Mouse (Mus musculus): ENCODE data around the gene Vezt. TPM values are rescaled to one million over a fixed set of nuclear protein-coding genes. Genes with fewer than 3 reads are reported as not detected.
A peak's percentile ranks its signal among the peaks of the same experiment; 100 is the strongest.

Gene Vezt
- 10 to 100 TPM; 78.5 to 94.9 TPM for total RNA-seq (2021)
- long read RNA-seq, full-length matches to known transcripts, result 13 of 24 reads
- long read RNA-seq, partial matches to known transcripts, result 1 of 24 reads
- long read RNA-seq, other reads (novel, unspliced or antisense), result 10 of 24 reads

- DNase-seq (ENCODE audit: low spot score in 2 of 2), result peak; percentile 99
Measured at GRCm38 (mm10) chr10:94035658-94036374, at the start of gene Vezt, which contains the start of gene Fgd6. TSS of gene Vezt (minus strand) at chr10:94035817. TSS of gene Fgd6 (plus strand) at chr10:94036001.

DNA sequence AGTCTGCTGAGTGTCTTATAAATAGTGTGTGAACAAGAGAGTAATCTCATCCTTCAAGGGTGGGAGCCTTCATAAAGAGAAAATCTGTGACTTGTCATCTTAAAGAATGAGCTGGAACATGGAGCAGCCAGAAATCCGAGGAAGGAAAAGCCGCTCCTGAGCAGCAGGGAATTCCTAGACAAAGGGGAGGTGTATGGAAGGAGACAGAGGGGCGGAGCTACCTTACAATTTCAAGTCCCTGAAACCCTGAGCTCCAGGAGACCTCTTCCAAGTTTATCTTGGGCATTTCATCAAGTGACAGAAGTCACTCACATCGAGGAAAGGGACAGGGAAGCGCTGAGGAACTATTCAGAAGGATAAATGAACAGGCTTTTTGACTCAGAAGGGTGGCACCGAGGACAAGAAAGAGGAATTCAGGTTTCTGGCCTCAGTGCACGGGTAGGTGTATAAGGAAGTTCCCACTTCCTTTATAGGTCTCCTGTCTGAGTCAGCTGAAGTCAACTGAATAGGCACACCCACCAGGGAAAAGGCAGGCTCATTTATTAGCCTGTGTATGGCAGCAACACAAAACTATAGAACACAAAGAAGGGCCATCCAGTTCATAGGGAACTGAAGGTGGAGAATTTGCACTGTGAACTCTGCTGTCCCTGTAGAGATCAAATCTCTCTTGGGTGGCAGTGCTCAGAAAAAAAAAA is 46.6 kb upstream of the Vezt start:
- DNase-seq (ENCODE audit: low spot score in 2 of 2), result no peak

DNA sequence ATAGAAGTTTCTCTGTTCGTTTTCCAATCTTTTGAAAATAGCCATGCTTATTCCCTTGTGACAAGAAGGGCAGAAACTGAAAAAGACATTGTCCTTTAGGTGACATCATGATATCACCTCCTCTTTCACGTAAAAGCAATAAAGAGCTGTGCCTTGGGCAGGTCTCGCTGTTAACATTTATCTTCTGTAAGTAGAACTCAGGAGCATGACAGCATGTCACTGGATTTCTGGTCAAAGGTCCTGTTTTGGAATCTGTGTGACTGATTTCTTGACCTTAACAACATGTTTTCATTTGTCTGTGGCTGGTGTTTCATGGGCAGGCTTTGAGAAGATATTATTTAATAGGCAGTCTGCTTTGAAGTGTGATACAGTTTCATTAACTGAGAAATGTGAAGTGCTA is 45.1 kb upstream of the Vezt start:
- no peak for DNase-seq (ENCODE audit: low spot score in 2 of 2)

DNA sequence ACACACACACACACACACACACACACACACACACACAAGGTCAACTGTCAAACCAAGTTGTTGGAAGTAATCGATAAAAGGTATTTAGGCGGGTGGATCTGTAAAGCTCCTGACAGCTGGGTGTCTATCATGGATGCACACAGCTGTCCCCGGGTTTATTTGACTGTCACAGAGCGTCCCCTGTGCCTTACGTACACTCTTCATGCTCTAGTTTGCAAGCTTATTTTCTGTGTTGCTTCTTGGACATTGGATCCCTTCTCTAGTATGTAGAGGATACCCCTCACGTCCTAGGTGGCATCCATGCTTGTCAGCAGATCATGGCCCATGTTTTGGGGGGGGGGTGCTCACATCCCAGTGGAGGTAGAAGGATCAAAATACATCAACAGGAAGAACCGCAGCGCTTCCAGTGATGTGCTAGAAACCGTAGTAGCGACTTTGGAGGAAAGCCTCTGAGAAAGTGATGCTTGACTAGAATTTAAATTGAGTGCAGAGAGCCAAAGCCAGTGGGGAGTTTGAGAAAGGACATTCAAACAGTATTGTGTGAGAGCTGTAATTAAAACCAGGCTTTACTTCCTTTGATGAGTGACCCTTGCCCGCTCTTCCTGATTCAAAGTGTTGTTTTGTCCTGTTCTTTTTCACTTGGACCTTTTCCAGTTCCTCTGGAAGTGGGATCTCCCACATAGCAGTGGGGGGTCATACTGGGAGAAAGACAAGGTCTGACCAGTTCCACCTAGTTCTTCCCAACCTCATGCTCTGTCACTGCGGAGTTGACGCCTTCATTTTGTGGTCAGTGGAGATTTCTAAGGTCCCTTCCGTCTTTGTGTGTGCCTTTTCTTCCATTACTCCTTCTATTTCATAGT is 41.6 kb upstream of the Vezt start:
- no peak for DNase-seq (ENCODE audit: low spot score in 2 of 2)

DNA sequence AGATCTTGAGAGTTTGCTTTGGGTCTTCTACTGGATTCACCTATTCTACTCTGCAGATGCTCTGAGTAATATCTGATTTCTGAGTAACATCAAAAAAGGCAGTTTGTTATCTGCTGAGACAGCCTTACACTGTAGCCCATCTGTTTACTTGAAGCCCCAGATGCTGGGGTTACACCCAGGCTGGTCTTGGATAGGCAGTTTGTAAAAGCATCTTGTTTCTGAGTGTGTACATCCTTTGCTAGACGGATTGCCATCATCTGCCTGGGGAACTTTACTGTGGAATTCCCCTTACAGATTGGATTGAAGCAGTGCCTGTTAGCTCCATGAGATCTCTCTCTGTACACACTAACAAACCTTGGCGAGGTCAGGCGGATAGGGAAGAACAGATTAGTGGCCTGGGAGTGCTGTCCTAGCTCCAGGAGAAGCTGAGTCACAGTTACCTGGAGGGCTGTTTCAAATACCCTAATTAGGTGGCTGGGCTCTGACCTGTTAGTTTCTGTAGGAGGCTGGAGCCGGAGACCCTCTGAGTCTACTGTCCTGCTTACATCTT is 37.4 kb upstream of the Vezt start:
- no peak for DNase-seq (ENCODE audit: low spot score in 2 of 2)

GRCm38 (mm10) chr10:94072261-94072915 is 36.8 kb upstream of the Vezt start:
- peak in 1 of 2 experiments; percentile 27 for DNase-seq (ENCODE audit: low spot score in 2 of 2)

- DNase-seq (ENCODE audit: low spot score in 2 of 2), result no peak
Measured at GRCm38 (mm10) chr10:94071641-94072040, 36.0 kb upstream of the Vezt start.

- DNase-seq (ENCODE audit: low spot score in 2 of 2), result peak; percentile 26 to 57
Measured at GRCm38 (mm10) chr10:94068701-94069100, 33.1 kb upstream of the Vezt start.

DNA sequence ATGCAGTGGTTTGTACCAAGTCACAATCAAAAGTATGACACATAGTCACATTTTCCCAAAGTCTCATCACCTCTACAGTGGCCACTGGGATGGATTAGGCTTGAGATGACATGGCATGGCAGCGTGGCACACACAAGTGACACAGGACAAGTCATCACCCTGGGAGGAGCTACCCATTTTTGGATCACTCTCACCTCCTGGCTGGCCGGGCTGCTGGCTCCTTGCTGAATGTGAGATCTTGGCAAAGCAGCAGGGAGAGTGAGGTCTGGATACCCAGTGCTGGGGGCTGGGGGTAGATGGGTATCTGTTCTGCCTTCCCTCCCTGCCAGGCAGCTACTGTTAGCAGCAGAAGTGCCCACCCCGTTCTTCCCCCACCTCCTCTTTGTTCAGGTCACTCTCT is 31.3 kb upstream of the Vezt start:
- no peak for DNase-seq (ENCODE audit: low spot score in 2 of 2)

- no peak for DNase-seq (ENCODE audit: low spot score in 2 of 2)
Measured at GRCm38 (mm10) chr10:94062357-94062756, 26.7 kb upstream of the Vezt start.

DNA sequence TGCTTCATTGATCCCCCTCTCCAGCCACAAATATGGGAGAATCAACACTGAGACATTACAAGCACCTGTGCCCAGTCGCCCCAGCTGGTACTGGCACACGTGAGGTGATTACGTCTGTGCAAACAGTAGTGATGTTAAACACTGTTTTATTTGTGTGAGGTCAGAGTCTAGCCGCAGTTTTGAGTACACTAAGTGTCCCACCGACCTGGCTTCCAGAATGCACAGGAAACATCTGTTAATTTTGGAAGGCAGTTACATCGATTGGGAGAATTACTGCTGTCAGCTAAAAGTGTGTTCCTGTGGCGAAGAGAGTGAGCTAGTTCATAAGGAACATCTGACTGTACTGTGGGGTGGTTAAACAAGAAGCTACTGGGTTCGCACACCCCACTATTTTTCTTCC is 24.6 kb upstream of the Vezt start:
- no peak for DNase-seq (ENCODE audit: low spot score in 2 of 2)

GRCm38 (mm10) chr10:94059618-94060055 is 24.0 kb upstream of the Vezt start:
- no peak for DNase-seq (ENCODE audit: low spot score in 2 of 2)

GRCm38 (mm10) chr10:94056487-94056886 is 20.9 kb upstream of the Vezt start:
- no peak for DNase-seq (ENCODE audit: low spot score in 2 of 2)

DNA sequence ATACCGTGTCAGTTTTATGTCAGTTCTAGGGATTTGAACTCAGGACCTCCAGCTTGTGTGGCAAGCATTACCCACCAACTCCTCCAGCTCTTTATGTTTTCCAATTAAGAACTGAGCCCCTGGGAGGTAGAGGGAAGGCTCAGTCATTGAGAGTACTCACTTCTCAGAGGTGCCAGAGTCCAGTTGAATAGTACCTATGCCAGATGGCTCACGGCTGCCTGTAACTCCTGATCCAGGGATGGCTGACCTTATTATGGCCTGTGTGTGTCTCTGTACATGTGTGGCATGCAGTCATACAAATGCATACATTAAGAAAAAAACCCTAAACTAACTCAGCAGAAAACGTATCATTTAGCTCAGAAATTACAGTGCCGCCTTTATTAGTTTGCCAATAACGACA is 15.1 kb upstream of the Vezt start:
- DNase-seq (ENCODE audit: low spot score in 2 of 2), result no peak

DNA sequence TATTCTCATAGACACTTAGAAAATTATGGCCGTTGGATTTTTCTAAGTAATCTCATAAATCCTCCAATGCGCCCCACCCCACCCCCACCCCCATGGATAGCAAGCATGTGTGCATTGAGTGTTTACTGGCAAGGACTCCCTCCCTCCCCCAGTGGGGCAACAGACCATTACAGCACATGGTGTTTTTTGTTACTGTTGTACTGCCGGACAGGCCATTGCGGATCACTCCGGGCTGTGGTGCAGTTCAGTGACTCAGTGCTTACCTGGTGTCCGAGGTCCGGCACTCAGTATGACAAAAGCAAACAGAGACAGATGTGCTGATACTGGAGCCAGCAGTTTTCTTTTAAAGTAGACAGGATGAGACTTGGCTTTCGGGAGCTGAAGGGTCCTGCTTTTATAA is 13.5 kb upstream of the Vezt start:
- no peak for DNase-seq (ENCODE audit: low spot score in 2 of 2)

DNA sequence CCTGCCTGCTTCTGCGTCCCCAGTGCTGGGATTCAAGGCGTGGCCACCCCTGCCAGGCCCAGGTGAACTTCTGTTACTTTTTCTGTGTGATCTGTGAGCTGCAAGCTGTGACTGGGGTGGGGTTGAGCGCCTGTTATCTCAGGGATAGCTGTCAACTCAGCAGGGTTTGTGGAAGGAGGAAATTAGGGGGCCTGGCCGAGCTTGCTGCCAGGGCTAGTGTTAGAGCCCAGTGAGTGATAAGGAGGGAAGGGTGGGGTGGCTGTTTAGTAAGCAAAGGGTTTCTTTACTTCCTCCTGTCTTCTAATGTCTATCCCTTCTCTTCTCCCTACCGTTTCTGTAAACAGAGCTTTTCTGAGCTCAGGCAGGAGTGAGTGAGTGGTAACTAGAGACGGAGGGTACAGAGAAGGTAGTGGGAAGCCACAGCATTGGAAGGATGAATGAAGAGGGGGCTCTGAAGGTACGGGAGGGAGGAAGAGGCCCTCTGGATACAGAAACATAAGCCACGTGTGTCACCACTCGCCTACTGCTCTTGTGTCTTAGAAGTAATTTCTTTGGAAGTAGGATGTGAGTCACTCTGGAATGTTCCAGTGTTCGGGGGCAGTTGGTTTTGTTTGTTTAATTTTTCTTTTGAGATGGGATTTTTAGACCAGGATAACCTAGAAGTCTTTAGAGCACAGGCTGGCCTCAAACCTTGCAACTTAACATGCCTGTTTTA is 12.4 kb upstream of the Vezt start:
- DNase-seq (ENCODE audit: low spot score in 2 of 2), result no peak

- DNase-seq (ENCODE audit: low spot score in 2 of 2), result no peak
Measured at GRCm38 (mm10) chr10:94047024-94047423, 11.4 kb upstream of the Vezt start.

DNA sequence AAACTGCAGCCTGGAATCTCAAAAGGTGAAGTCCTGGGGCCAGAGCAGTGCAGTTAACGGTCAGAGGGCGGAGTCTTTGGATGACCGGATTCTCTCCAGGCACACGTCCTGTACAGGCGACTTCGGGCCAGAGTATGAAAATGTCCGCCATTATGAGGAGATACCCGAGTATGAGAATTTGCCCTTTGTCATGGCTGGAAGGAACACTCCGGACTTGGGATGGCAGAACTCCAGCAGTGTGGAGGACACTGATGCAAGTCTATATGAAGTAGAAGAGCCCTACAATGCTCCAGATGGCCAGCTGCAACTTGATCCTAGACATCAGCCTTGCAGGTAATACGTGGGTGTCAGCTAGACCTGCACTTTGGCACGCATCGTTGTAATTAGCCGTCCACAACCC is 9.7 kb upstream of the Vezt start:
- DNase-seq (ENCODE audit: low spot score in 2 of 2), result no peak

DNA sequence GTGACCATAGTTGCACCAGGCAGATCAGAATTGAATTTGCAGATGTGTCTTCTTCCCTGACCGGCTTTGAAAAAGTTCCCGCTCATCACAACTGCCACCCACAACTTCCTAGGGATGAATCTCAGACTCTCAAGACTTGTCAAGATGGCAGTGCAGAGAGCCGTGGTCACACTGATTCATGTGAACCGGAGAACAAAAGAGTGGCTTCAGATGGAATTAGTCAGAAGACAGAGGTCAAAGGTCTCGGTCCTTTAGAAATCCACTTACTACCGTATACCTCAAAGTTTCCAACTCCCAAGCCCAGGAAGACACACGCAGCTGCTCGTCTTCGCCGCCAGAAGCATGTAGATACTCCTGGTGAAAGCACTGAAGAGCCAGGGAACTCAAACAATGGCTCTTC is 8.3 kb upstream of the Vezt start:
- DNase-seq (ENCODE audit: low spot score in 2 of 2), result no peak

Measured in layer of hippocampus, postnatal 10 days (tissue).